Mouse (Mus musculus): ENCODE data around the gene Ncam1.

DNA sequence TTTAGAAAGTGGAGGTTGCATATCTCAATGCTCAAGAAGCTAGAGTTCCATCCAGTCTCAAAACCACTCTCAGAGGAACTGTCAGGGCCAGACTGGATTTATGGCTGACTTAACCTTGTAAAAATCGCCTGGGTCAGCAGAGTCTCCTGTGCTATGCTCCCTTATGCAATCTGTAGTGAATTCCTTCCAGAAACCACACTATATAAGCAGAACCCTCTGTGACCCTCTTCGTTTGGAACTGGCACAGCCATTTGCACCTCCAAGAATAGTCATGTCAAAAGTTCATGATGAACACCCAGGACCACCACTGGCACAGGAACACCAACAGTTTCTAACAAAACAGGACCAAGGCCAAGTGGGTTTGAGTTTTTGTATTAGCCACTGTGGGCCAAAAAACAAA, 190.5 kb downstream of the Ncam1 start:
- no peak for TF ChIP-seq CTCF (IDR thresholded peaks at IDR 0.05; ENCODE audit: borderline replicate concordance, control insufficient read depth, extremely low read depth, insufficient read depth, low read length, poor library complexity)
- TF ChIP-seq POLR2A (IDR thresholded peaks at IDR 0.05; ENCODE audit: control insufficient read depth, extremely low read depth, insufficient read depth, low read length, poor library complexity) = no peak

Measured in thymus, adult 2 months (tissue).